Mouse (Mus musculus) ES-E14 (cell line): ENCODE results near the gene Psmb10.

Experiments
- HCFC1 ChIP-seq: IDR thresholded peaks from 2 replicates; pipeline ENCODE4 v1.6.1; 2012; ENCODE audit warnings: low read length, inconsistent platforms, borderline replicate concordance; ENCODE audit not compliant: insufficient read depth
- MAFK ChIP-seq: IDR thresholded peaks from 2 replicates; pipeline ENCODE4 v1.6.1; 2014; ENCODE audit warnings: mild to moderate bottlenecking, low read depth, low read length, inconsistent platforms; ENCODE audit not compliant: insufficient read depth
- ZC3H11A ChIP-seq: IDR thresholded peaks from 2 replicates; pipeline ENCODE4 v1.6.1; 2012; ENCODE audit warnings: low read depth, mild to moderate bottlenecking, inconsistent platforms, low read length, borderline replicate concordance
- ZNF384 ChIP-seq: IDR thresholded peaks from 2 replicates; pipeline ENCODE4 v1.6.1; 2012; ENCODE audit warnings: low read depth, low read length, inconsistent platforms

DNA sequence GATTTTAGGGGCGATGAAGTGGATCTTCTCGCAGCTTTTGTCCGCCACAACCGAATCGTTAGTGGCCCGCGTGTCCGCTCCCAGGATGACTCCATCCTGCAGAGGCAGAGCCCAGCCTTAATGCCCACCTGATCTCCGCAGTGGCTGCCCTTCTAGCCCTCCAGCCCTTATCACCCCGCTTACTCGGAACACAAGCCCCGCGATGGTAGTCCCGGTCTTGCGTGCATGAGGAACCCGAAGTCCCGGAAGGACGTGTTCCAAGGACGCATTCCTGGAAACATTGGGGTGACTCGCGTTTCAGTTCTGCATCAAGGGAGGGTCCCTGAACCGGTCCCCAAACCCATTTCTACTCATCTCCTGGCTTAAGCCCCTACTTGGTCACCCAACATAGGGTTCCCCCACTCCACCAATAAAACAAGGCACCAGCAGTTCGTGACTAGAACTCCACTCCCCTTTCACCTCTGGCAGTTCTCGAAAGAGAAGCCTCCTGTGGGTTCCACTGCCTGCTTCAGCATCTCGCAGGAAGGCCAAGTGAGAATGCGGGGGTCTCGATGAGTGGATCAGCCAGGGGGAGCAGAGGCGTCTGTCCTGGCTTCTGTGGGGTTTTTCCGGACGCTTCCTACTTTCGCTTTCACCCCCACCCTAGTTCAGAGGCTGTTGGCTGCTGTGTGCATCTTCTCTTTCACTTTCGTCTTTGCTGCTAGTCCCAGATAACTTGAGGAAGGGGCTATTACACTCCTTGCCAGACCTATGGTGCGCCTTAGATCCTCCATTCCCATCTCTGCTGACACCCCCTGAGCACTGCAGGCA, 543 bp downstream of the Psmb10 start:
- TF ChIP-seq ZC3H11A (no peak), ZNF384 (no peak), MAFK (no peak), HCFC1 (no peak)
